Mouse (Mus musculus): ENCODE results near the gene Mfap4.

DNA sequence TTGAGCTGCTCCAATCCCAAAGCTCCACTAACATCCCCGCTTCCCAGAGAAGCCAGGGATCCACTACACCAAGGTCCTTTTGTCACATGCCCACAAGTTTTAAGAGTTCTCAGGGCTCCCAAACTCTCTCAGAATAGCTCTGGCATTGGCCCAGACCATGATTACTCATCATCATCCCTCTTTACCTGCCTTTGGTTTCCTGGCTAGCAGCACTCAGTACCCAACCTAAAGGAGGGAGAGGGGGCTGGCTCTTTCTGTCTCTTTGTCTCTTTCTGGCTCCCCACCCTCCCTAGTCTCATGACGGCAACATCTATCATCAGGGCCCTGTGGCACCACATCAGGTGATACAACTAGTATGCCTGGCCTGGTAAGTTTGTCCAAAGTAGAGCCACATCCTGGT lies 47.6 kb downstream of the Mfap4 start:
- TF ChIP-seq POLR2AphosphoS2 (IDR thresholded peaks at IDR 0.05; ENCODE audit: low read depth, low read length) = no peak
- TF ChIP-seq NRF1 (IDR thresholded peaks at IDR 0.05; ENCODE audit: low read depth, low read length) = no peak
- no peak for TF ChIP-seq EP300 (IDR thresholded peaks at IDR 0.05; ENCODE audit: low read length)
- no peak for TF ChIP-seq GABPA (IDR thresholded peaks at IDR 0.05; ENCODE audit: insufficient replicate concordance, low read depth, low read length)
- no peak for TF ChIP-seq MAFK (IDR thresholded peaks at IDR 0.05; ENCODE audit: insufficient replicate concordance, low read length)
- no peak for TF ChIP-seq CTCF (conservative IDR thresholded peaks at IDR 0.05 in 1 of 2, IDR thresholded peaks at IDR 0.05 in 1 of 2; ENCODE audit: low read depth in 2 of 2, low read length in 2 of 2)
